Mouse (Mus musculus): ENCODE measurements around the gene Prss35.

Prss35 gene

DNA sequence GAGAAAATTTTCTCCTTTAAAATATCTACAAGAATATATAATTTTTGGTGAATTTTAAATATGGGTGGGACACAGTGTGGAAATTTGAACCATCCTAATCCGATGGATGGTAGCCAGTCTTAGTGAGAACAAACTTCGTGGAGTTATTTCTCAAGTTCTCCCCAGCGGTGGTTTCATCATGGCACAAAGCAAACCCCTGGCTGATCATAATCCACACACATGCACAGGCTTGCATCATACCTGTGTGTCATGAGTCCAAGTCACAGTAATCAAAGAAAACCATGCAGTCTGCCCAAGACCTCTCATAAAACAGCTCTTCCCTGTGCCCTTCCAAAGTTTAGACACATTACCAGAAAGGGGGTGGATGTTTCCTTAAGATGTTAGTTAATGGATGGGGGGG lies 13.6 kb upstream of the Prss35 start:
- DNase-seq (ENCODE audit: low spot score in 2 of 2) = peak in 1 of 2 experiments; percentile 18

DNA sequence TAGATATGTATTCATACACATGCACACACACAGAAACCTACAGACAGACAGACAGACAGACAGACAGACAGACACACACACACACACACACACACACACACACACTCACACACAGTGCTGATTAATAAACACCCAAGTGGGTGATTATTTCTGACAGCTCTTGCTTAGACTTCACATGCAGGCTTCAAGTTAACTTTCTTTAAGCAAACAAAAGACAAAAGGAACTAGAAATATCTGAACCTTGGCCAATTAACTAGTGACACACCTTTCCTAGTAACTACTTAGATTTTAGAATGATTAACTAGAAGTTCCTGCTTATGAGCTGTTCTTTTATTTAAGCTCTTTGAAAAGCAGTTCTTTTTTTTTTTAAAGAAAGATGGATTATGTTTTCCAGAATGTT lies 9.1 kb upstream of the Prss35 start:
- DNase-seq (ENCODE audit: low spot score in 2 of 2) = no peak

DNA sequence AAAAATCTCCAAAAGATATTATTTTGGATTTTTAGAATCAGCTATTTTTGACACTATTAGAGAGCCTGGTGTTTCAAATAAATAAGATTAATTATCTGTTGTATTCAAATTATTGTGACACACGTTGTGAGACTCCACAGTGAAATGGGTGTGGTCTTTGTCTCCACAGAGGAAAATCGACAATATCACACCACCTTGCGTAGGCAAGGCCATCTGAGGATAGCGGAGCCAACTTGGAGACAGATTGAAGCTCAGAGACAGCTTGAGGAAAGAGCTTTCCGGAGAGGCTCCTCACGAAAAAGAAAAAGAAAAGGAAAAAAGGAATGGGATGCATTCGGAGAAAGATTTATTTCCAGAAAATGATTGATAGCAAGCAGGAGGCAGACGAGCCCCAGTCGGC lies 8.7 kb upstream of the Prss35 start:
- no peak for DNase-seq (ENCODE audit: low spot score in 2 of 2)

DNA sequence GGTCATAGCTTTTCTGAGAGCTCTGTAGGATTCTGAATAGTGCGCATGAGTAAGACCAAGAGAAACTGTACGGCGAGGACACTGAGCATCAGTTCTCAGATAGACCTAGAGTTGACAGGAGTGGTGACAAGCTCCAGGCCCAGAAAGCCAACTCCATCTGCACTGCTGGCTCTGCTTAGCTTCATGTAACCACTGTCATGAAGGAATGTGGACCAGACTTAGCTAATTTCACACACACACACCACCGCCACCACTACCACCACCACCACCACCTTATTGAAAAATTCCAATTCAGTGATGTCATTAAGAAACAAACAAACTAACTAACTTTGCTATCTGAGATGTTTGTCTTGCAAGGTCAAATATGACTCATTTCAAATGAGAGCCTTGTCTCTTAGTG lies 6.5 kb upstream of the Prss35 start:
- DNase-seq (ENCODE audit: low spot score in 2 of 2) = no peak

DNA sequence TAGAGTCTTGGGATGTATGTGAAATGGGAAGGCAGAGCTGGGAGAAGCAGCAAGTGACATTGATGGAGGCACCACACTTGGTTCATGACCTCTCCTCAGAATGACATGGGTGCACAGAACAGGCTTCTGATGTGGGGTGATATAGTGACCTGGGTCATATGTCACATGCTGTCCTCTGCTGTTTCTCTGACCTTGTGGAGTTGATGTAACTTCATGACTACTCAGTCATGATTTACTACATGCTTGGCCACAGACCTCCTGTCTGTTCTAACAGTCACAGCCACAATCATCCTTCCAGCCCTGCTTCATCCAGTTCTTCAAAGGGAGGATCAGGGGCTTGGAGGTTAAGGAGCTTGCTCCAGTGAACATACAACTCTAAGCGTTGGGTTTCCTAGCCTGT lies 5.4 kb upstream of the Prss35 start:
- no peak for DNase-seq (ENCODE audit: low spot score in 2 of 2)

DNA sequence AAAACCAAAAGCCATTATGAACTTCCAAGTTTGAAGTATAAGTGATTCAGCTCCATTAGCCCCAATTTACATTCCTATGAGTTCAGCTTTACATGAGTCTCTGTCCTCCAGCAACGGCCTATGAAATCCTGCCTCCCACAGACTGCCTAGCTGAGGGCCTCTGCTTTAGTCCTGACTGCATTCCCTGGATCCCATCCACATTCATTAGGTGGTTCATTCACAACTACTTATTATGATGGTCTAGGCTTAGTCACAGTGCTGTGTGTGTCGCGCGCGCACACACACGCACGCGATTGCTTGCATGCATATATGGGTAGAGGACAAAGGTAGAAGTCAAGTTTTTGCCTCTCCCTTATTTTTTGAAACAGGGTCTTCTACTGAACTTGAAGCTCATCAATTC lies 4.6 kb upstream of the Prss35 start:
- DNase-seq (ENCODE audit: low spot score in 2 of 2) = no peak

DNA sequence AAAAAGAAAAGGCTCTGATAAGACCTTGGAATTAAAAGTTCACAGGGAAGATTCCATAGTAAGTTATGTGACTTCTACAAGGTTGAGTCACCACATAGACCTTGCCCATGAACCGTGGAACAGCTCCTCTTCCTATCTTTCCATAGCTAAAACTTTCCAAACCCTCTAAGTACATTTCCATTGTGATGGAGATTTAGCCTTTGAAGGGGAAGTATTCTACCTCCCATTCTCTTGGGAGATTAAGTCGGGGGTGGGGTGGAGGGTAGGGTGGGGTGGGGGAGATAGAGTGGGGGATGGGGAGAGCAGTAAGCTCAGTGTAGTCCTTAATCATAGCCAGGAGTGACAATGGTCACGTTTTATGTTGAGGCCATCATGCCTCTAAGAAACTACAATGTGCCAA lies 3.5 kb upstream of the Prss35 start:
- DNase-seq (ENCODE audit: low spot score in 2 of 2) = no peak

DNA sequence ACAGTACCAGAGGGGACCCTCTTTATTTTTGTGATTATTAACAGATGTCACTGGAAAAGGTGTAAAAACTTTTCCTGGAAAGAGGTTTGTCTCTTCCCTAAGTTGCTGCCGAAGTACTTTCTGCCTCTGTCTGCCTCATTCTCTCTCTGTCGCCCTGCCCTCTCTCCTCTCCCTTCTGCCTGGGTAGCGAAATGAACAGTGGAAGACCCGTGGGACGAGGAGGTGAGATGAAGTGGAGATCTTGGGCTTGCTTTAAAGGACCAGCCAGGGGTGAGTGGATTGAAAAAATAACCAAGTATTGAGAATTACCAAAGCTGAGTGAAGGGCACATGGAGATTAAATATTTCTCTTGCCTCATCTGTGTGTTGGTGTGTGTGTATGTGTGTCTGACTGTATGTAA lies 592 bp downstream of the Prss35 start:
- no peak for DNase-seq (ENCODE audit: low spot score in 2 of 2)

DNA sequence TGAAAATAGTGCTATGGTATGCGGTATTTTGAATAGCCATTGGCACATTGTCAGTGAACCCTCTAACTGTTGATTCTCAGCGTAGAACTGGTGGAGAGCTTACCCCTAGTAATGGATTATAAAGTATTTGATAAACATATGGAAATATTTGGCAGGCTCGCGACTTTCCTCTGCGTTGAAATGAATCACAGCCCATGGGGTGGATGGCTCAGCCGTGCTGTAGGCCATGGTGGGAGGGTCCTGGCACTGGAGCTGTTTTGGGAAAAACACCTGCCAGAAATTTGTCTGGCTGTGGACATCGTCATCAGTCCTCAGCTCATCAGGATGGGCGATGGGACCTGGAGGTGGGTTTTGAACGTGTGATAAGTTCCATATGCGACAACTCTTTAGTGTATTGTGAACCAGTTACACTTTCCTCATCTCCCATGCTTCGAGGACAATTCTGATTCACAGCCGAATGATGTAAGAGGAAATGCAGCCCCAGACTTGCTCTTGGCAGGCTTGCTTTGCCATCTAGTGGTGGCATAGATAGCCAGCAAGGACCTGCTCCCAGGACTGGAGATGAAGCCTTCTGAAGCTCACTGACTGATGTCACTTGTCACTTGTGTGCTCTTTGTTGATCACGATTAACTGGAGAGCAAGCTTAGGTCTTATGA lies 2.6 kb downstream of the Prss35 start:
- DNase-seq (ENCODE audit: low spot score in 2 of 2) = peak; percentile 26 to 59

DNA sequence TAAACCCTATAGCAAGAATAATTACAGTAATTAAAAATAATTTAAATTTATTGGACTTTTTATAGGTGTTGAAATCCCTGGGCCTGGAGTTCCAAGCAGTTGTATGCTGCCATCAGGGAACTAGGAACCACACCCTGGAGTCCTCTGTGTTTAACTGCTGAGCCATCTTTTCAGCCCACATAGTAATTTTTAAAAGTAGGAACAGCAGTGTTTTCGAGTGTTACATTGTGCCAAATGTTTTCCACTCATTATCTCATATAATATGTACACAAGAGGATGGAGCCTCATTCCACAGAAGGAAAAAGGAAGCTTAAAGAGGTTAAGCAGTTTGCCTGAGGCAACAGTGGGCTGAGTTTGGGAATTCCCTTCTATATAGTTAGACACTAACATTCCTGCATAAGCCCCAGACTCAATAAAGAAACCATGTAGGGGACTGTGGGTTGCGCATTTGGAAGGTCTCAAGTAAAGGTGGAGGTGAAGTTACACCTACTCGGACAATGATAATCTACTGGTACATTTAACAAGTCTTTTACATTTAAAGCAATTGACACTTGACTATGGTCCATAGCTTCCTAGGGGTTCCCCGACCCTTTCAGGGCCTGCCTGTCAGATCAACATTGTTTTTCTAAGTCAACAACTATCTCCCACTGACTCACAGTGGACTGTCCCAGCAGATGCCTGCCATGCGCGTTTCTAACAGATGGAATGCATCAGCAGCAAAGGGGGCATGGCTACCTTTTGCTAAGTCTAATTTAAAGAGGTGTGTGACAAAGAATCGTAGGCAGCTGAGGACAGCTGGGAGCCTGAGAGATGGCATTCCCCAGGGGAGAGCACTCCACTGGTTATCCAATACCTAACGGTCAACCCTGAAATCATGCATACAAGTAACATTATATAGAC lies 19.3 kb downstream of the Prss35 start:
- DNase-seq (ENCODE audit: low spot score in 2 of 2) = no peak

DNA sequence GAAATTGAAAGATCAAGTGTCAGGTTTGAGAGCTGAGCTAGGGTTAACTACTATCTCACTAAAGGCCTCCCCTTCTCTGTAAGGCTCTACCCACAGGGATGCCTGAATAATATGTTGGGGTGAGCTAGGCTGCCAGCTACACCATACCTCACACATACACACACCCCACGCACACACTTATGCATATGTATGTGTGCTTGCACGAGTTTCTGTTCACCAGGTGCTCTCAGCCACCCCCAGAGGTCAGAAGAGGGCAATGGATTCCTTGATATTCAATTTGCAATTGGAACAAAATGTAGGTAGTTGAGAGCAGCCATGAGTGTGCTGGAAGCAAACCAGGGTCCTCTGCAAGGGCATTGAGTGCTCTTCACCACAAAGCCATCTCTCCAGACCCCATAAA lies 20.6 kb downstream of the Prss35 start:
- DNase-seq (ENCODE audit: low spot score in 2 of 2) = no peak

DNA sequence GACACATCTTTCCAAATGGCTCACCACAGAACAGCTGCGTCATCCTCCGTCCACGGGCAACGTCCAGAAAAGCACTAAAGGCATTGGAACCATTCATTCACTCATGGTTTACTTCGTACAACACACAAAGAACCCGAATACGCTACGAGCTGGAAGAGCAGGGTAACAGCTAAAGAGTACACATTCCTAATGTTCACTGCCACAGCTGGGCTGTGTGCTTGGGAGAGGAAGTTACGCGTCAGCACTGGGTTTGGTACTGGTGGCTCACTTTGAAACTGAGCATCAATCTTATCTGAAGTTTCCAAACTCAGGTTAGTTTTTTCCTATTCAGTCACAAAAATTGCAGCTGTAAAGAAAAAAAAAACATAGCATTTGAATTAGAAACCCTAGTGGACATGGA lies 23.5 kb downstream of the Prss35 start:
- no peak for DNase-seq (ENCODE audit: low spot score in 2 of 2)

DNA sequence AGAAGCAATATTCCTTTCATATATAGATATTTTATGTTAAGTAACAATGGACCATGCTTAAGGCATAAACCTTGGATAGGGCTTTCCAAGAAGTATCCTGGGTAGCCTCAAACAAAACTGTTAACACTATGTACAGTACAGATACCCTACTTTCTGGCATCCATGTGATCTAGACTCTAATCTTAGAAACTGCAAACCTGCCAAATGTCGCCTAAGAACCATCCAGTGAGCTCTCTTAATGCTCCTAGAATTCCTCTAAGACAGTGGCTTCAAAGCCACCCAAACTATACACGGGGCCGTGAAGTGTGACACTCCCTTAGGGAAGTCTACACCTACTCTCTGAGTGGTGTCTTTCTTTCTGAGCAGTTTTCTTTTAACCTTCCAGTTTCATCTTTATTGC lies 29.4 kb downstream of the Prss35 start:
- no peak for DNase-seq (ENCODE audit: low spot score in 2 of 2)

DNA sequence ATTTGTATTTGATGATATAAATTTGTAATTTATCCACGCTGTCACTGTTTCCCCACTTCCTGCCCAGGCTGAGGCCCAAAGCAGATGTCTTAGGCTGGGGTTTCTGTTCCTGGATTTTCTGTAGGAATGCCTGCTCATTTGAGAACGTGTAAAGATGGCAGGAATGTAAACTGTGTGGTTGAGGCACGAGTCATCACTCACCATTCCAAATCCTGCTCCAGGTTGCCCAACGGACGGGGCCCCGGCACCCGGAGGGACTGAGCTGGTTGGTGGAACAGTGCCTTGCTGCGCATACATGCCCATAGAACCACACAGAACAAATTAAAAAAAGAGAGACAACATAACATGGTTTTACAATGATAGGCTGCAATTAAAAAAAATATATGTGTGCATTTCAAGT lies 30.5 kb downstream of the Prss35 start:
- DNase-seq (ENCODE audit: low spot score in 2 of 2) = no peak

DNA sequence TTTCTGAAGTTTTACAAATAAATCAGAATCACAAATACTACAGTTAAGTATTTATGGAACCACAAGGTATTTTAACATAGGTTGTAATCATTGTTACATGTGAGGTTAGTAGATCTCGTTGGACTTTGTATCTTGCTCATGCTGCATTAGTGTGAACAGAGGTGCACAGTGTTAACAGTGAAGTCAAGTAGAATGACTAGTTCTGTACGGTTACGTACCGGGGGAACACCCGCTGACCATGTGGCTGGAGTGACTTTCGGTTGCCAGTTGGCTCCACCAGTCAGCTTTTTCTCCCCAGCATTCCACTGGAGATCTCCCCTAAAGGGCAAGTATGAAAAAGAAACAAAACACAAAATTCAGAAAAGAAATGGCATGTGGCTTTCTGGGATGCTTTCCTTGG lies 31.9 kb downstream of the Prss35 start:
- DNase-seq (ENCODE audit: low spot score in 2 of 2) = no peak

DNA sequence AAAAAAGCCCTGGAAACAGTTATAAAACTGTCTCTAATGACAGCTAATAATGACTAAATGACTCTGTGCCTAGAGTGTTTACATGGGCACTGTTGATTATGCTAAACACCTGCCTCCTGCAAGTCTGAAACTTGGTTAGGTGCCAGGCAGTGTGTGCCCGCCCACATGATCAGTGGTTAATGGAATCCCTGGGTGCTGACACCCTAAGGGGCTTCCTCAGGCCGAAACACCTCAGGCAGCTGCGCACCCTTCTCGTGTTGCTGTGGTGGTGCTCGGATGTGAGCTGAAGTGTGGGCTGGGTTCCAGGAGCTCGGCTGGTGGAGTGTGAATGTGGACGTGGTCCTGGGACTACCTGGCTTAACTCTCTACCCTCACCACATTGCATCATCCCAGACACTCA lies 33.9 kb downstream of the Prss35 start:
- DNase-seq (ENCODE audit: low spot score in 2 of 2) = no peak

DNA sequence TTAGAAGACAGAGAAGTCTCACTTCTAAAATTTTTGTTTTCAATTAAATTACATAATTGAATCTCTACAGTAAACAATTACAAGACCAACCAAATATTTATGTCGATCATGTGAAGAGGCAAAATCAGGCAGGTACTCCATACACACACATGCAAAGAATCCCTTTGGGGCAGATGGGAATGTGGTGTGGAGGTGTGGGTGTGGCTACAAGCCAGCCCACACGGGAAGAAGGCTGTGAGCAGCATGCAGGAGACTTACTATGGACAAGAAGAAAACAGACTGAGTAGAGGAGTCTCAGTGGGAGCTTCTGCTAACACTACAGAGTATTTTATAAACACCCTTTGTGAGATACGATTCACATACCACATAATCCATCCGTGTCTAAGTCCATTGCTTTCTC lies 34.8 kb downstream of the Prss35 start:
- no peak for DNase-seq (ENCODE audit: low spot score in 2 of 2)

DNA sequence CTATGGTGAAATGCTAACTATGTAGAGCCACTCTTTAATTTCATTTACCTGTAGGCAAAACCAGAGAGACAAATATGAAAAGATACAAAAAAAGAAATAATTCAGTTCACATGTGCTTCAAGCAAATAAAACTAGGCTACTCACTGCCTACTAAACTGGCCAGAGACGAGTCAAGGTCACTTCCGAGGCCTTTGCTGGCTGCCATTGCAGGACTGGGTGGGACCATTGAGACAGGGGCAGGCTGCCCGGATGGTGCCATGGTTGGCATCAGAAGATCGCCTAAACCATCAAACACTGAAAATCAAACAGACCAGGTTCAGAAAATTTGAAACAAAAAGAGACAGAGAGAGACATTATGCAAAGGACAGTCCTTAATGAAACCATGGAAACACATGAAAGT lies 38.0 kb downstream of the Prss35 start:
- DNase-seq (ENCODE audit: low spot score in 2 of 2) = no peak

DNA sequence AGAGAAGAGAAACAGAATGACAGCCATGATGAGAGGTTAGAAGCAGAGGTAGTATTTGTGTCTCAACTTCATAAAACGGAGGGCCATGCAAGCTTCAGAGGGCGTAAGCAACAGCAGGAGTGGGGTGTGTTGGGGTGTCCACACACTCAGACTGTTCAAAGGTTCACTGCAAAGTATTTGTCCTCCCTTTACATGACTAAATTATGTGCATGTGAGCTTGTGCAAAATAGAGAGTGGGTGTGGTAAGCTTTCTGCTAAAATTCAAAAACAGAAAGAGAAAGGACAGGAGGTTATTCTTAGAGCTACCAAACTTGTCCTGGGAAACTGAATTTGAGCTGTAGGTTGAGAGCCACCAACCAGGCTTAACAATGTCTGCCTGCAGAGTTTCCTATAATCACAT lies 39.4 kb downstream of the Prss35 start:
- no peak for DNase-seq (ENCODE audit: low spot score in 2 of 2)

DNA sequence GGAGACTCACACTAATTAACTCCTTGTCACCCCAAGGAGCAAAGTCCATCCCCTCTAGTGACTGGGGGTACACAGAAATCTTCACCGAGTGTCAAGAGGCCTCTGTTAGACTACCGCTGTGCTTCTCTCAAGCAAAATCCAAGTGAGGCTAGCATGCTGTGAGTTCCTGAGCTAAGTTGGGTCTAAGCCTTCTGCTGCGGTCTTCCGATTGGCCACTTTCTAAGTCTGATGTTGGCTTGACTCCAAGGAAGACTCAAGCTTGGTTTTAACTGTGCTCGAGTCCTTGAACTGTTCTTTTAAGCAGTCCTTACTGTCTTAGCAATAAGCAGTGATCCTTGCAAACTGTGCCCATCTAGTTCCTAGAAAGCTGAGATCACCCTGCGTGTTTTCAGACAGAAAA lies 45.7 kb downstream of the Prss35 start:
- no peak for DNase-seq (ENCODE audit: low spot score in 2 of 2)

DNA sequence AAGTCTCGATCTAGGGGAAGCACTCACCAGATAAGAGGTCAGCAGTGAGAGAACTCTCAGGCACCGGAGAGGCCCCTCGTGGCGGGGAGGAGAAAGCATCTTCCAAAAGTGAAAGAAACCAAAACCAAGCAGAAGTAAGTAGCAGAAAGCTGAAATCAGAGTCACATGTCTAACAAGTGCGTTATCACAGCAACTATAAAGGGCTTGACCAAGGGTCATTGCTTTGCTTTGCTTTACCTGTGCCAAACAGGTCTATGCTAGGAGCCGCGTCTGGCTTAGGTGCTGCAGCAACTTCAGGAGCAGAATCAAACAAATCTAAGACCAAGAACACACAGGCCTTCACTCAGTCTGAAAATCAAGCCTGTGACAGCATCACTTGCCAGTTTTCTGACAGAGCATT lies 48.5 kb downstream of the Prss35 start:
- DNase-seq (ENCODE audit: low spot score in 2 of 2) = no peak

DNA sequence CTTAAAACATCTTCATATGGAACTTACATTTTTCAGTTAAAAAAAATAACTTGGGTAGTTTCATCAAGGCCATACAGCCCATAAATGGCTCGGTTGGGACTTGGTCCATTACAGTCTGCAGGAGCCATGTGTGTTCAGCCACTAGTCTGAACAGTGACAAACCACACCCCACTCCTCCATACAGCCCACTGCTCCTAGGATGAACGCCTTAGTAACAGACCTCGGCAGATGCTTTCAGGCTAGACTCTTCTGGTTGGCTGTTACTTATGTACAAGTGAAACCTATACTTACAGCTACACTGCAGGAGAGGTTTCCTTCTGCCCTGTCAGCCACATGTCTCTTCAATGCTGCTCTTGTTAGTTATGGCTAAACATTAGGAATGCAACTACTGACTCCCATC lies 51.8 kb downstream of the Prss35 start:
- DNase-seq (ENCODE audit: low spot score in 2 of 2) = no peak

DNA sequence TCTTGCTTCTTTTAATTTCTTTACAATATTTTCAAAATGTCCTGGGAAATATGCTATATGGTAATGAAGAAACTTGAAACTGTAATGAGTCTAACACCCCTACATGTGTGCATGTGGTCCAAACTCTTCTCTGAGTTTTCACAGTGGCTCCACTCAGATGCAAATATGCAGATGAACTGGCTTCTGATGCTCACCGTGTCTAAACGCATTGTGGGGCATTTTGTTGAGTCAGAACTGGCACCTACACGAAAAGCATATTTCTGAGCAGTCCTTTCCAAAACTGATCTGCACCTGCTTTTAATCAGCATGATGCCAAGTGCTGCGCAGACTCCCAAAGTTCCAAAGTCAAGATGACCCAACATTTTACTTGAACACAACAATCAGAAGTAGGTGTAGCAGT lies 54.1 kb downstream of the Prss35 start:
- no peak for DNase-seq (ENCODE audit: low spot score in 2 of 2)

DNA sequence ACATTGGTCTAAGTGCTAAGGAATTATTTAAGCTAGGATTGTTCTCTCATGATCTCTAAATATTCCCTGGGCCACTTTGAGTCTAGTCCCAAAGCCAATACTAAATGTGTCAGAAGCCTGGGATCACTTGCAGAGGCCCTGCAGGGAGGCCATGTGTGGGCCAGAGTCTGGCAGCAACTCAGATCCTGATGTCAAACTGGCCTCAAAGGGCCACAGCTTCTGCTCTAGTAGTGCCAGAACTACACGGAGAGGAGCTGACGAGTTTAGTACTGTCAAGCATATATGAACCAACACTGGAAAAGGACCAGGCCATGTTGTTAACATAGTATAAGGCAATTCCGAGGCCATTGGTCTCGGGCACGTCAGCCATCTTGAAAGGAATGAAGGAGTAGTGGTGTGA lies 54.7 kb downstream of the Prss35 start:
- no peak for DNase-seq (ENCODE audit: low spot score in 2 of 2)
